Mouse (Mus musculus) CH12.LX (cell line): ENCODE data around the gene Galnt17. TPM values are rescaled to one million over a fixed set of nuclear protein-coding genes. Genes with fewer than 3 reads are reported as not detected.

Experiments
- DNase-seq: peaks from one replicate; pipeline ENCODE4 v3.0.0-alpha.2; 2013; ENCODE audit errors: extremely low read depth
- H3K27ac ChIP-seq: 2 replicates; pipeline ENCODE4 v1.5.1; 2012; ENCODE audit warnings: low read depth, mild to moderate bottlenecking, control low read depth, moderate library complexity; ENCODE audit not compliant: insufficient read depth
- H3K27me3 ChIP-seq: replicated peaks from 2 replicates; pipeline ENCODE3; 2012; ENCODE audit warnings: inconsistent platforms
- H3K36me3 ChIP-seq, 2 experiments: replicated peaks in 1 of 2; 2 replicates each; pipeline versions ENCODE3 to v1.6.1; 2012; ENCODE audit warnings: inconsistent platforms in 1 of 2, low read length in 1 of 2, mild to moderate bottlenecking in 1 of 2, mixed read lengths in 1 of 2, moderate library complexity in 1 of 2; ENCODE audit not compliant: control insufficient read depth in 1 of 2, insufficient read depth in 1 of 2
- H3K4me1 ChIP-seq, 2 experiments: 2 replicates each; pipeline ENCODE4 v1.6.1; 2012; ENCODE audit warnings: inconsistent platforms in 1 of 2, moderate library complexity in 1 of 2; ENCODE audit not compliant: insufficient read depth in 2 of 2, control insufficient read depth in 1 of 2
- H3K4me2 ChIP-seq: 2 replicates; pipeline ENCODE4 v1.6.1; 2012; ENCODE audit warnings: low read depth, mild to moderate bottlenecking, control low read depth; ENCODE audit not compliant: poor library complexity, insufficient read depth, severe bottlenecking
- H3K4me3 ChIP-seq, 3 experiments: fragments of 150-350 bp in 1 of 3; sonication (generic) in 1 of 3; replicated peaks in 1 of 3; 2 replicates each; pipeline versions ENCODE3 to v1.5.1; 2011 to 2012; ENCODE audit warnings: low read depth in 2 of 3, low read length in 2 of 3, mild to moderate bottlenecking in 2 of 3, moderate library complexity in 2 of 3, control low read depth in 1 of 3, improper control_type of control experiment in 1 of 3, inconsistent platforms in 1 of 3, mixed read lengths in 1 of 3; ENCODE audit not compliant: poor library complexity in 1 of 3
- H3K79me2 ChIP-seq: replicated peaks from 2 replicates; pipeline ENCODE4 v1.6.1; 2012; ENCODE audit warnings: mild to moderate bottlenecking, moderate library complexity; ENCODE audit not compliant: control insufficient read depth, poor library complexity, insufficient read depth, severe bottlenecking; ENCODE audit errors: extremely low read depth
- H3K9ac ChIP-seq: 2 replicates; pipeline ENCODE4 v1.6.1; 2012; ENCODE audit warnings: low read depth, mild to moderate bottlenecking, control low read depth, moderate library complexity; ENCODE audit not compliant: insufficient read depth
- H3K9me3 ChIP-seq: replicated peaks from 2 replicates; pipeline ENCODE3; 2012; ENCODE audit warnings: low read length, inconsistent platforms, mixed read lengths
- BHLHE40 ChIP-seq: IDR thresholded peaks from 2 replicates; pipeline ENCODE4 v1.6.1; 2011; ENCODE audit warnings: mild to moderate bottlenecking, low read depth, low read length, improper control_type of control experiment
- CHD1 ChIP-seq: IDR thresholded peaks from 2 replicates; pipeline ENCODE4 v1.6.1; 2012; ENCODE audit warnings: low read depth, low read length, improper control_type of control experiment, inconsistent platforms
- CHD2 ChIP-seq: IDR thresholded peaks from 2 replicates; pipeline ENCODE4 v1.6.1; 2011; ENCODE audit warnings: low read length, improper control_type of control experiment
- E2F4 ChIP-seq: IDR thresholded peaks from 2 replicates; pipeline ENCODE4 v1.6.1; 2011; ENCODE audit warnings: low read depth, low read length, improper control_type of control experiment; ENCODE audit not compliant: insufficient replicate concordance
- ELF1 ChIP-seq: IDR thresholded peaks from 2 replicates; pipeline ENCODE4 v1.6.1; 2014; ENCODE audit warnings: low read depth, mild to moderate bottlenecking, inconsistent platforms, low read length, improper control_type of control experiment
- ETS1 ChIP-seq: conservative IDR thresholded peaks from 2 replicates; pipeline ENCODE4 v1.6.1; 2012; ENCODE audit warnings: low read depth, mild to moderate bottlenecking, inconsistent platforms, low read length, improper control_type of control experiment, moderate library complexity
- GABPA ChIP-seq: IDR thresholded peaks from 2 replicates; pipeline ENCODE4 v1.6.1; 2012; ENCODE audit warnings: low read depth, low read length, improper control_type of control experiment, inconsistent platforms; ENCODE audit not compliant: insufficient replicate concordance
- HCFC1 ChIP-seq: IDR thresholded peaks from 2 replicates; pipeline ENCODE4 v1.6.1; 2012; ENCODE audit warnings: low read depth, mild to moderate bottlenecking, inconsistent platforms, low read length, improper control_type of control experiment
- IRF4 ChIP-seq: IDR thresholded peaks from 2 replicates; pipeline ENCODE4 v1.6.1; 2014; ENCODE audit warnings: low read depth, mild to moderate bottlenecking, inconsistent platforms, low read length, improper control_type of control experiment
- JUN ChIP-seq: IDR thresholded peaks from 2 replicates; pipeline ENCODE4 v1.6.1; 2011; ENCODE audit warnings: low read depth, mild to moderate bottlenecking, low read length, improper control_type of control experiment, moderate library complexity; ENCODE audit not compliant: insufficient read depth
- MAX ChIP-seq: IDR thresholded peaks from 2 replicates; pipeline ENCODE4 v1.6.1; 2011; ENCODE audit warnings: low read length, improper control_type of control experiment
- MEF2A ChIP-seq: IDR thresholded peaks from 2 replicates; pipeline ENCODE4 v1.6.1; 2014; ENCODE audit warnings: low read depth, mild to moderate bottlenecking, inconsistent platforms, low read length, improper control_type of control experiment, borderline replicate concordance
- MXI1 ChIP-seq: IDR thresholded peaks from 2 replicates; pipeline ENCODE4 v1.6.1; 2011; ENCODE audit warnings: mild to moderate bottlenecking, low read depth, low read length, improper control_type of control experiment
- MYC ChIP-seq: IDR thresholded peaks from 2 replicates; pipeline ENCODE4 v1.6.1; 2011; ENCODE audit warnings: low read depth, mild to moderate bottlenecking, improper control_type of control experiment, low read length
- NELFE ChIP-seq: IDR thresholded peaks from 2 replicates; pipeline ENCODE4 v1.6.1; 2011; ENCODE audit warnings: low read depth, low read length, improper control_type of control experiment
- POLR2AphosphoS2 ChIP-seq: IDR thresholded peaks from 2 replicates; pipeline ENCODE4 v1.6.1; 2011; ENCODE audit warnings: low read depth, low read length, improper control_type of control experiment
- RCOR1 ChIP-seq: conservative IDR thresholded peaks from 2 replicates; pipeline ENCODE4 v1.6.1; 2012; ENCODE audit warnings: low read depth, mild to moderate bottlenecking, inconsistent platforms, low read length, improper control_type of control experiment
- UBTF ChIP-seq: IDR thresholded peaks from 2 replicates; pipeline ENCODE4 v1.6.1; 2012; ENCODE audit warnings: low read depth, mild to moderate bottlenecking, inconsistent platforms, low read length, improper control_type of control experiment, moderate library complexity
- USF1 ChIP-seq: IDR thresholded peaks from 2 replicates; pipeline ENCODE4 v1.6.1; 2014; ENCODE audit warnings: low read depth, mild to moderate bottlenecking, inconsistent platforms, low read length, improper control_type of control experiment
- ZKSCAN1 ChIP-seq: IDR thresholded peaks from 2 replicates; pipeline ENCODE4 v1.6.1; 2012; ENCODE audit warnings: low read depth, inconsistent platforms, low read length, improper control_type of control experiment, borderline replicate concordance
- ZMIZ1 ChIP-seq: IDR thresholded peaks from 2 replicates; pipeline ENCODE4 v1.6.1; 2012; ENCODE audit warnings: low read depth, mild to moderate bottlenecking, inconsistent platforms, low read length, improper control_type of control experiment
- ZNF384 ChIP-seq: IDR thresholded peaks from 2 replicates; pipeline ENCODE4 v1.6.1; 2012; ENCODE audit warnings: low read depth, low read length, improper control_type of control experiment, inconsistent platforms
- dilution Hi-C: fragments of 300-500 bp; cut with MboI; formaldehyde crosslinking; loops from 2 replicates; pipeline ENCODE4 v1.14.3; 2020; ENCODE audit warnings: low sequenced_read_pairs; ENCODE audit not compliant: extremely low pct_unique_long_range_greater_than_20kb, extremely low pct_ligation_motif_present
- in situ Hi-C: fragments of 300-500 bp; cut with MboI; formaldehyde crosslinking; loops from 3 replicates; pipeline ENCODE4 v1.14.3; 2019; ENCODE audit warnings: low sequenced_read_pairs, low pct_ligation_motif_present, low pct_unique_long_range_greater_than_20kb, mixed read lengths
- polyA plus RNA-seq: library from polyadenylated mRNA; unstranded; fragments of >175 nt; gene quantifications from 2 replicates; pipeline ENCODE4 v1.2.1, GENCODE M21; 2012; ENCODE audit warnings: low read depth; ENCODE audit not compliant: insufficient read length
- total RNA-seq, 2 experiments: library from RNA; depleted of rRNA; stranded (reverse); fragments of 300-350 nt in 1 of 2; fragments of >200 nt in 1 of 2; gene quantifications; 2 replicates each; pipeline ENCODE4 v1.2.3; 2012 to 2014

Gene Galnt17
- total and polyA plus RNA-seq, 3 experiments = 0.09 TPM; not detected in 2

DNA sequence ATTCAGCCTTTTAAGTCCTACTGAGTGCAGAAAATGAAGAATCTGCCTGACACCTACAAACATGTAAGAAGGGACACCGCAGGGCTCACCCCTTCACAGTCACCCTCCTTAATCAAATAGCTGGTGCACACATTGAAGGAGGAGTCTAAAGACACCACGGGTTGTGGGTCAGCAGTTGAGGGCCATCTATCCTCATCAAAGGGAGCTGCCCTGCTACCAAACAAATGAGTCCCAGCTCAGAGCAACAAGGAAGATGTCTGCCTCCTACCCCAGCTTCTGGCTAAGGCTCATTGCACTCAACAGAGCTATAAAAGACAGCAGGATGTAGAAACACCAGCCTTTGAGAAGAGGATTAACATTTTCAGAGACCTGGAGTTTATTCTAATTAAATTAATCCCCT lies 10.8 kb upstream of the Galnt17 start:
- Histone ChIP-seq H3K4me2 (no peak overlapping the region), H3K4me1 (no peaks in the 10 kb centered on the region), H3K36me3 (no peaks in the 10 kb centered on the region), H3K9ac (no peak overlapping the region), H3K4me3 (no peak overlapping the region), H3K79me2 (no peaks in the 10 kb centered on the region), H3K27ac (no peak overlapping the region), H3K27me3 (no peaks in the 10 kb centered on the region), H3K9me3 (peaks cover 65% of the 10 kb centered on the region)
- no peak for TF ChIP-seq CHD1
- no peak for TF ChIP-seq ZMIZ1
- TF ChIP-seq ETS1 = no peak
- no peak for TF ChIP-seq CHD2
- no peak for TF ChIP-seq MAX
- TF ChIP-seq POLR2AphosphoS2 = no peak
- no peak for TF ChIP-seq MEF2A
- no peak for TF ChIP-seq HCFC1
- TF ChIP-seq ZKSCAN1 = no peak
- no peak for TF ChIP-seq ZNF384
- no peak for TF ChIP-seq ELF1
- no peak for TF ChIP-seq NELFE
- no peak for TF ChIP-seq UBTF
- no peak for TF ChIP-seq BHLHE40
- DNase-seq = no peak
- in situ Hi-C loops = no loop called here
- dilution Hi-C loops = no loop called here

- peaks cover 75% of the 10 kb centered on the region for H3K9me3 ChIP-seq
- H3K36me3 ChIP-seq = no peaks in the 10 kb centered on the region
- dilution Hi-C loops (no loop called here), in situ Hi-C loops (no loop called here)
- no peaks in the 10 kb centered on the region for H3K4me1 ChIP-seq
- no peak overlapping the region for H3K4me2 ChIP-seq
- H3K27ac ChIP-seq = no peak overlapping the region
- no peaks in the 10 kb centered on the region for H3K27me3 ChIP-seq
- no peak overlapping the region for H3K4me3 ChIP-seq
- H3K9ac ChIP-seq = no peak overlapping the region
- no peaks in the 10 kb centered on the region for H3K79me2 ChIP-seq
- no peak for DNase-seq
- TF ChIP-seq IRF4 = no peak
- no peak for TF ChIP-seq POLR2AphosphoS2
- TF ChIP-seq RCOR1 = no peak
- no peak for TF ChIP-seq JUN
- no peak for TF ChIP-seq MYC
- no peak for TF ChIP-seq USF1
- TF ChIP-seq GABPA = no peak
- no peak for TF ChIP-seq MXI1
- TF ChIP-seq E2F4 = no peak
These were observed 6.7 kb upstream of the Galnt17 start for GRCm38 (mm10) chr5:131315016-131315415.
